Mouse (Mus musculus) hindlimb bud, embryonic 11.5 days (tissue): ENCODE measurements around the gene Crygn.

Experiments used
- DNase-seq: peaks from one replicate; pipeline ENCODE4 v3.0.0-alpha.2; 2012; ENCODE audit warnings: low read depth, low spot score; ENCODE audit errors: extremely low spot score

The Crygn gene

DNA sequence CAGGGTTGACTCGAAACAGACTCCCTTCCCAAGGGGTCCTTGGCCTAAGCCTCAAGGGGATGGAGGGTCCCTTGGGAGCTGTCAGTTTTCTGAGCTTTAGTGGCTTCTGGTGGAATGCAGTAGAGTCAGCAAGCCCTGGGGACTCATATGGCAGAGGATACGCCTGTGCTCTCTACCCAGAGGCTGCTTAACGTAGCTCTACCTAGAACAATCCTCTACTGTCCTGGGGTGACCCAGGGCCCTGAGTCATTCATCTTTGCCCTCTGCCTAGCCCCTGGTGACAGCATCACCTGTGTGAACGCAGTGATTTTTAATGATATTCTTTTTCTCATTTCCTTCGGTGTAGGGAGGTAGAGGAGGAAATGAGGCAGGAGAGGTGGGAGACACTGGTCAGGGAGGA is 8.1 kb downstream of the Crygn start:
- no peak for DNase-seq

DNA sequence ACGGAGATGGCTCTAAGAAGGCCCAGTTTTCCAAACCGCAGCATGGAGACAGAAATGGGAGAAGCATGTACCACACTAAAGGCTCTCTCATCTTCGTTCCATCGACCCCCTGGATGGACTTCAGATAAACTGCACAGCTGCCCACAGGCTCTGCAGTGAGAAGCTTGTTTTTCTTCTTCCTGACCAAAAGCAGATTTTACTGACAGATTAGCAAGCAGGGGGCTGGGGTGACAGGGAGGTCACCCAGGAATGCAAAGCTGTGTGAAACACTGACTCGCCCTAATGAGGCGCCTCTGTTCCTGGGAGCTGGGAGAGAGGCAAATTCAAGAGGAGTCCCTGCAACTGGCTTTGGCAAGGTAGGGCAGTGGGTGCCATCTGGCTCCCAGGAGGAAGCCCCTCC is 10.3 kb downstream of the Crygn start:
- DNase-seq = no peak

DNA sequence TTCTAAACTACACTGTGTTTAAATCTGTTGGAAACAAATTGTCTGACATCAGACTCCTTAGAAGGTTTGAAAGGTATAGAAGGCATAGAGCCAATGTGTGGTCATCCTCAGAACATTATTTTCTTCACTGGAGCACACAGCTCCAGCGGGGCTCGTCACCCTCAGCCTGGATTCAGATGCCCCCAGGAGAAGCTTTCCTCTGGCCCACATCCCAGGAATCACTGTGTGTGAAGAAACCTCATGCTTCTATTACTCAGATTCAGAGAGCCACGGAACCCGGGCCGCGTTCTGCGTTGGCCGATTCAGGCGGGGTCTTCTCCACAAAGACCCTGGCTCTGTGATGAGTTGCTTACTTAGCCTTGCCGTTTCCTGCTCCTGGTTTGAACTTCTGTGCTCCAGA is 13.9 kb downstream of the Crygn start:
- no peak for DNase-seq

DNA sequence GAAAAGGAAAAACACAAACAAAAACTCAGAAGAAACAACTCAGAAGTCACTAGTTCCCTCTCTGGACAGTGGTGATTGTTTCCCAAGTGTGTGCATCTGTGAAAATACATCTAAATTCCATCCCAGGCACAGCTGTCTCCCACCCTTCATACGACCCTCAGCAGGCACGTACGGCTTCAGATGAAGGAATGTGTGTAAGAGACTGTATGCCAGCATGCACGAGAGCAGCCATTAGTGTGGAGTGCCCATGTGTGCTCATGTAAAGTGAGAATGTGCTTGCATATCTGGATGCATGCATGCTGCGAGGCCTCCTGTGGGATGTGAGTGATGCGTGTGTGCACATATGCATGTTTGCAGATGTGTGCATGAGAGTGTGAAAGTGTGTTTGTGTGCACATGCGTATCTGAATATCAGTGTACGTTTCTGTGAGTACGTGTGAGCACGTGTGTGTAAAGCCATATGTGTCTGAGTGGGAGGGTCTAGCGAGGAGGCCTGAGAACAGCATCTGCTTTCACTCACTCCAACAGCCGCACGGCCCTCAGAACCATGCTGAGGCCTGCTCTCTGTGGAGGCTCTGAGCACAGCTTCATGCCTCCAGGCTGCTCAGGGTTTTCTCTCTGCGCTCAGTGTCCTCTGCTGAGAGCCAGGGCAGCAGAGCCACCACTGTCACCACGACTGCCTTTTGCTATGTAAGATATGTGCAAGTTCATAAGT is 16.5 kb downstream of the Crygn start:
- DNase-seq = no peak

DNA sequence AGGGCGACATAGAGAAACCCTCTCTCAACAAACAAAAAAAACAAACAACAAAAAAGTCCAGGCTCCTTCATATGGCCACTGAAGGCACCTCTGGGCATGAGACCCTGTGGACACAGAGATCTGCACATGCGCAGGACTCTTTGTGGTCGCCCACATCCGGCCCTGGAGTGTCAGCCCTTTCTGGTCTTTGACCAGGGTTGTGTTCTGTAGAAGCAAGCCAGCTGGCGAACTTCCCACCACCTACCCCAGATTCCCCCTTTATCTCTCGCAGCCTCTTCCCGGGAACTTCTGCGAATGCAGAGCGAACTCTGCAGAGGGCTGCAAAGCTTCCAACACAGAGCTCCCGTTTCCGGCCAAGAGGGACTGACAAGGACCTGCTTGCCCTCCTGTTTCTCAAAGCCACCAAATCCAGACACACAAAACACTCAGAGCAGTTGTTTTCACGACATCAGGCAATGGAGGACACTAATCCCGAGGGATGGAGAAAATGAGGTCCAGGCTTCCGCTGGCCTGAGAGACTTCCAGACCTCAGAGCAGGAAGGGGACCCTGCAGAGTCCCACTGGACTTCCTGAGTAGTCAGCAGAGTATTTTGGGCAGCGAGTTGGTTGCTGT is 18.6 kb downstream of the Crygn start:
- DNase-seq = no peak

DNA sequence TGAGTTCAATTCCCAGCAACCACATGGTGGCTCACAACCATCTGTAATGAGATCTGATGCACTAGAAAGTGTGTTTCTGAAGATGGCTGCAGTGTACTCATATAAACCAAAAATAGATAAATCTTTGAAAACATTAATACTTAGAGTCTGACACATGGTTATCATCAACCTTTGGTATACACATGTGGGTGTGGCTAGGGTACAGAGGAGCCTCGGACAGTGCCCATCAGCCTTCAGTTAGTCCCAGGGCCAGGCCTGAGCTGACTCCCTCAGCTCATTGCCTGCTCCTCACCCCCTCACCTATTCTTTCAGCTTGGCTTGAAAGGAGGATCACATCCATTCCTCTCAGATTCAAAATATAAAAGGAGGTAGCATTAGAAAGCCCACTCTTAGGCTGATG is 19.3 kb downstream of the Crygn start:
- DNase-seq = no peak

DNA sequence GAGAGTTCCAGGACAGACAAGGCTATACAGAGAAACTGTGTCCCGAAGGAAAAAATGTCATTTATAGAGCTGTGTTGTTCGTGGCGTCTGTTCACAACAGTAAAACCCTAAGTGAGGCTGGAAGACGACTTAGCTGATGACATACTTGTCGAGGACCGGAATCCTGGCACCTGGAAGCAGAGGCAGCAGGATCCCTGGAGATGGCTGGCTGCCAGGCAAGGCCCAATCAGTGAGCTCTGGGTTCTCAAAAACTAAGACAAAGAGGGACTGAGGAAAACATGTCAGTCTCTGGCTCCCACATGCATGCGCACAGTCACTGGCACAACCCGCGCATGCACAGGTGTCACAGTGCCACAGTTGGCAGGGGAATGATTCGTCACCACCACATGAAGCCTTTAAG is 20.2 kb downstream of the Crygn start:
- DNase-seq = no peak

DNA sequence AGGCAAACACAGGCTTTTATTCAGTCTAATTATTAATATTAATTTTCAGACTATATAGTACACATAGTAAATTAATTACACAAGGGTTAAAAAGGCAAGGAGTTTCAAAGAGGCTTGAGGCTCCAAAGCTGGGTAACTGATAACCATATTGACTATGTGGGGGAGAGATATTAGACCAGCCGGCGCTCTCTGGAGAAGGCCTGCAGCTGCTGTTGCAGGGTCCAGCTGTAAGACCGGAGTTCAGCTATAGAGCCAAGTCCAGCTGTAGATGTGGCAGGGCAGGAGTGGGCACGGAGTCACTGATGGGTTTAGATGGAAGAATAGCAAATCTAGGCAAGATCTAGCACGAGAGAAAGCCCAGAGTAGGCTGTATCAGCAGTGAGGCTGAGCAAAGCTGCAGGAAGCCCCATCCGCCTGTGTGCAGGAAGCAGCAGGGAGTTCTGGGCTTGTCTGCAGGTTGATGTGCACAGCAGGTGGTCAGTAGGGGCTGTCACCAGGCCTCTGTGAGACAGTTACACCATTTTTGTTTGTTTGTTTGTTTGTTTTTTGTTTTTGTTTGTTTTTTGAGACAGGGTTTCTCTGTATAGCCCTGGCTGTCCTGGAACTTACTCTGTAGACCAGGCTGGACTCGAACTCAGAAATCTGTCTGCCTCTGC is 23.9 kb downstream of the Crygn start:
- no peak for DNase-seq

DNA sequence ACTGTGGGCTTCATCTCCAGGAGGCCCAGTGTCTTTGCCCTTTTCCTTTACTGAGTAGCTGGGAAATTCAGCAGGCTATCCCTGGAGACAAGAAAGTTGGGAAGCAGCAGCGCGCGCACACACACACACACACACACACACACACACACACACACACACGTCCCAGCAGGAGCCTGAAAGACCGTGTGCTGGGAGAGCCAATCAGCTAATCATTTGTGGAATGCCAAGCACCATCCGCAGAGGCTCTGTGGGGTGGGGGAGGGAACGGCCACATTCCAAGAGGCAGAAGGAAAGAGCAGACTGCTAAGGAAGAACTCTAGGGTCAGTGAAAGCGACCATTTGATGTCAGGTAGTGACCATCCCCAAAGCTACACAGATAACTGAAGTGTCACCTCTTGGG is 24.7 kb downstream of the Crygn start:
- no peak for DNase-seq

DNA sequence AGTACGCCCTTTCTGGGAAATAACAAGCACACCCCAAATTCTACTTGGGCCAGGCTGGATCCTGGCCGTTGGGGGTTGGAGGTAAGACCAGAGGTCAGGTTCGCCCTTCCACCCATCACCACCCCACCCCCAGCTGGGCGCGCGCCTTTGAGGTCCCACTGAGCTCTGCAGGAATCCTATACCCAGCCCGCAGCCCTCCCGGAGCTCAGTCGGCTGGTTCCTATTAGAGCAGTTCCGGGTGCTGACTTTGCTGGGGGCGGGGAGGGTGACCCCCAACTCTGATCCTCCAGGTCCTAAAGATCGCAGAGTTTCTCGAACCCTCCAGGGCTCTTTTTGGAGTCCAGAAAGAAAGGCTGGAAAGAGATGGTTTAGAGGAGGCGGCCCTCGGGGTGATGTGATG is 26.8 kb downstream of the Crygn start:
- DNase-seq = no peak

DNA sequence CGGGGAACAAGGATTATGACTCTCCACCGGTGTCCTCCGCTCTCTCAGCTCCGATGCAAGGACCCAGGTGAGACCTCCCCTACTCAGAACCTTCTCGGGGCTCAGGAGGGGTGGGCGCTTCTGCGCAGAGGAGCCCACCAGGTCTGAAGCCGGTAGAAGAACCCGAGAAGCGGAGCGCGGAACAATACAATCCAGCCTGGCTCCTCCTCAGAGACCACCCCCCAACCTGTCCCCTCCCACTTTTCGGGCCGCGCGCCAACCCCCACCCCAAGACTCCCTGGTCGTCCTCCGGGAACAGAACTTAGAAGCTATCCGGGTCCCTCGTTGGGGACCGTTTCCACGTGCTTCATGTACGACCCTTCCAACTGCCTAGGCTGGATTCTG is 27.3 kb downstream of the Crygn start, which contains the start of gene Wdr86:
Gene Wdr86 (minus strand): TSS at position 240 of the 384 bp plus-strand sequence.
- no peak for DNase-seq

DNA sequence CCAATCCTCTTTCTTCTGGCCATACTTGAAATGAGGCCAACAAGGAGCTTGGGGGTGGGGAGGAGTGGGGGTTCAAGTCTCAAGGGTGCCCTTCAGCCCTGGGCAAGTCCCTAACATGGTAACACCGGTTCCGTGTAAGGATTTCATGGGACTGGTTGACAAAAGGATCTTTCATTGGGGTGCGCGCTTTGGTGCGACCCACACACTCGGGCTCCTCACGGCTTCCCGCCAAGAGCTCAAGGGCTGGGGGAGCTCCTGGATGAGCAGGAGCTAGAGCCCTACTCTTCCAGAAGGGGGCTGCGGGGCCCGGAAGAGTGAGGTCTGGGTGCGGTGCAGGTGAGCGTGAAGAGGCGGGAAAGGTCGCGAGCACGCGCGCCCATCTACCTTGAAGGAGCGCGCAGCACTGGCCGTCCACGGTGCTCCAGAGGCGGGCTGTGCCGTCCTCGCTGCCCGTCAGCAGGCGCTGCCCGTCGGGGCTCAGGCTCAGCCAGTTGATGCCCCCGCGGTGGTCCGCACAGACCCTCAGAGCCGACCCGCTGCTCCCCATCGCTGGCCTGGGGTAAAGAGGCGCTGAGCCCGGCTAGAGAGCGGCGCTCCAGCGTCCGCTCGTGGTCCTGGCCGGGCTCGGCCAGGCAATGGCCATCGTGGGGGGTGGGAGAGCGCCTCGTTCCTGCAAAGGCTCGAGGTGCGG is 27.9 kb downstream of the Crygn start:
- no peak for DNase-seq

DNA sequence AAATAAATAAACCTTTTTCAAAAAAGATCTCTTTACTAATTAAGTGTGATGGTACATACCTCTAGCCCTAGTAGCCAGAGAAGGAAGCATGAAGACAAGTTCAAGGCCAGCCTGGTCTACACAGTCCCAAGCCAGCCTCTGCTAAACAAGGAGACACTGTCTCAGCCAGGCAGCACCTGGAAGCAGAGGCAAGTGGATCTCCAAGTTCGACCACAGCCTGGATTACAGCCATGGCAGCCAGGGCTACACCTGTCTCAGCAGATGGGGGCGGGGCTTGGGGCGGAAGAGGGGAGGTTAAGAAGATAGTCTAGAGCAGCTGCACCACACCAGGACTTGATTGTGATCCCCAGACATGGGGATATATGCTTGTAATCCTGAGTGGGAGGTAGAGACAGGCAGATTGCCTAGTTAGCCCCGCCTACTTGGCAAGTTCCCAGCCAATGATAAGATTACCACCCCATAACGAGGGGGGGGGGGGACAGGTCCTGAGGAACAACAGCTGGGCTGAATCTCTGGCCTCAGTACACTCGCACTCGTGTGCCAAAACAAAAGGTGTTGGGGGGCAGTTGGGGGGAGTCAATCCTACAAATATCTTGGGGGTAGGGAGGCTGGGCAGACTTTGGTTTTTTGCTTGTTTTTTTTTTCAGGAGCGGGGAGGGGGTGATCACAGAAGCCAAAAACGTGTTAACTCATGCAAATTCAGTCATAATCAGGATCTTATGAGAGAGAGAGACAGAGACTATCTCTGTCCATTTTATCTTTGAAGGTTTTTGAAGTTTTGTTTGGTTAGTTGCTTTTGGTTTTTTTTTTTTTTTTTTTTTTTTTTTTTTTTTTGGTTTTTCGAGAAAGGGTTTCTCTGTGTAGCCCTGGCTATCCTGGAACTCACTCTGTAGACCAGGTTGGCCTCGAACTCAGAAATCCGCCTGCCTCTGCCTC is 30.6 kb downstream of the Crygn start:
- DNase-seq = no peak

DNA sequence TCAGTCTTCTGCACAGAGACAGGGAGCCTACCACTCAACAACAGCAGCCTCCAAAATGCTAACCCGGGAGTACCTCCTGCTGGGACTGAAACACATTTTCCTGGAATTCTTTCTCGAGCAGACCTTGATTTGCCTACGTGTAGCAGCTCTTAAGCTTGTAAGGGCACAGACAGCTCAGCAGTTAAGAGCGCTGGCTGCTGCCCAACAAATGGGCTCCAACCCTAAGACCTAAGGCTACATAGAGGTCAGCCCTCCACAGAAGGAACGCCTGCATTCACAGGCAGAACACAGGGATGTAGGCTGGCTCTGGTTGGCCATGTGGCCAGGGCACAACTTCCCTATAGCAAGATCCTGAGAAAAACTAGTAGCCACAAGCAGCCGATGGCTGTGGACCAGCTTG is 31.9 kb downstream of the Crygn start:
- no peak for DNase-seq

DNA sequence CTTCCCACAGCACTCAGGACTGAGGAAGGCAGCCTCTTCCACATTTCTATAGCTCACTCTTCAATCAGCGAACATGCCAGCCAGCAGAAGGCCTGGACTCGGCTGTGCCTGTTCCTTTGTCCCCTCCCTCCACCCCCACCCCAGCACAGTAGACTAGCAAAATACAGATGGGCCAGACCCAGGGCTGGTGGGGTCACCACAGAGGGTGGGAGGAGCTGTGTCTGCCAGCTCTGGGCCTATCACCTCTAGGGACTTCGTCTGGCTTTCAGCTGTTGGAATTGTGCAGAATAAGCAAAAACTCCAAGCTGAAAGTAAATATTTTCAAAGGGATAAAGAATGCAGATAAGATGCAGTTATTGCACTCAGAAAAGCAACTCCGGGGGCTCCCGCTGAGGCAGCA is 33.0 kb downstream of the Crygn start:
- no peak for DNase-seq

DNA sequence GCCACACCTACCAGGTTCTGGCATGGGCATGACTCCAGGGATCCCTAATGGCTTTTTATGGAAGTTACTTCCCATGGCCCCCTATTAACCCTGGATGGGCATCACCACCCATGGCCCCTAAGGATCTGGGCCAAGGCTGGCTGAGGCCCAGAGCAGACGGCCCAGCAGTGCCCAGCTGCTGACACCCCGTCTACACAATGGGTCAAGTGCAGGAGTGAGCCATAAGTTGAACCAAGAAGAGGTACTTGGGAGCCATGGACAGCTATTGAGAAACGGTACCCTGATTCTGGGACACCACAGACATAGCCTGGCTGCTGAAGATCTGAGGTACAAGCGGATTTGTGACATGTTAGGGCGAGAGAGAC is 33.6 kb downstream of the Crygn start:
- DNase-seq = no peak

DNA sequence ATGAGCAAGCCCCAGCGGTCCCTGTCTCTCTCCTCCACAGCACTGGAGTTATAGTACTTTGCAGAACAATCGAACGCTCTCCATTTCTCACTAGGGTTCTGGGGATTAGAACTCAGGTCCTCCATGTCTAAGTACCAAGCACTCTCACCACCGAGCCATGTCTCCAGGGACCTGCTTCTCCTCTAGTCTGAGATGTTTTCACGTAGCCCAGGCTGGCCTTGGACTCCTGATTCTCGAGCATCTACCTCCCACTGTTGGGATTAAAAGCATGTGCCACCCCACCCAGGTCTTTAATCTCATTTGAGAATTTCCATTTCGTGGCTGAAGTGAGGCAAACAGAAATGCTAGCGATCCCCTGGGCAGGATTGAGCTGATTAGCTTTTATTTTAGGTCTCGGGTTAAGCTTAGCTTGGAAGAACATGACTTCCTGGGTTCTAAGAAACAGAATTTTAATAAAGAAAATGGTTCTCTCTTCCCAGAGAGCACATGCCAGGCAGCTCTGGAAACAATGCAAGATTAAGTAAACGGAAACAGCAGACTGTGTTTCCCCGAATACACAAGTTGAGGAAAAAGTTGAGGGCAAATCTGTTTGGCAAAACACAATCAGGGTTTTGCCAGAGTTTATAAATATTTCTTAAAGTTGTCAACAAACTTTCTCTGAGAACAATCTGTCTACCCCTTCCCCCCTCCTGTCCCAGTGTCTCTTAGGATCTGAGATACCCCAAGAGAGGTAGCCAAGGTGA is 34.1 kb downstream of the Crygn start:
- DNase-seq = no peak

DNA sequence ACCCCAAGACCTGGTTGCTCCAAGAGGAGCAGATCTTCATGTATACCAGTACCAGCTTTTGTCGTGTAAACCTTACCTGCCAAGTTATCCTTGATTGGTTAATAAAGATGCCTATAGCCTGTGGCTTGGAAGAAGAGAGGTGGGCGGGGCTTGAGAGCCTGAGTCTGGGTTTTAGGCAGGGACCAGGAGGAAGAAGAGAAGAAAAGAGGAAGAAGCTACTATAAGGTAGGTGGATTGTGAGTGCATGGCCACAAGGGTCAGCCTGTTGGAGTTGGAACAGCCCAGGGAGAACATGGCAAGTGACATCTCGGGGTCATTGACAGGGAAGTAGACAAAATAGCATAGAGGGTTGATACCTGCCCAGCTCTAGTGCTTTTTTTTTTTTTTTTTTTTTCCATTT is 38.0 kb downstream of the Crygn start:
- no peak for DNase-seq

DNA sequence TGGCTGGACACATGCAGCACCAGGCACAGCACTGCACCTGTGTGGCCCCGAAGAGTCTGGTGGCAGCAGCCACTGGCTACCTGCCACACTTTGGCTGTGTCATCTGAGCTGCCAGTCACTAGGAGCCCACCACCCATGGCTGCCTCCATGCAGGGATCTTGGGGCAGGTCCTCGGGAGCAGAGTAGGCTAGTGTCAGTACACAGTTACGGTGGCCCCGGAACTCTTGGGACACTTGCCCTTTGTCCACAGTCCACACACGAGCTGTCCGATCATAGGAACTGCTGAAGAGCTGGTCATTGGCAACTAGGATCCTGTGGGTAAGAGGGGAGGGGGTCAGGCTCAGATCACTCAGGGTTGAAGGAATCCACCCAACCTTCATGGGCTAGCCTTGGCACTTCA is 39.7 kb downstream of the Crygn start:
- no peak for DNase-seq

DNA sequence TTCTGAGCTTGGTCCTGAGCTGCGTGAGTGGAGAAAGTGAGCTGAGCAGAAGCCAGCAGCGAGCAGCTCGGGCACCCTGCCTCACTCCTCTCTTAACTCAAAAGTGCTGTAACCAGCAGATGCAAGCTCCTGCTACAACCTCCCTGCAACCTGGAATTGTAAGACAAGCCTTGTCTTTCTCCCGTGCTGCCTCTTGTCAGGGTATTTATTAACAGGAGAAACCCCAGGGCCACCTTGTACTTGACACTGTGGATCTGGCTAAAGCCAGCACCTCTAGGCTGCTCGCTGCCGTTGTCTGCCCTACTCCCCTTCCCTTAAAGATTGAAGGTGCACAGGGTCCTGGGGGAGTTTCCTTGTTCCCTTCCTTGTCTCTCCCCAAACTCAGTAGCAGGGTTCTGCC is 43.8 kb downstream of the Crygn start:
- DNase-seq = no peak
